Mouse (Mus musculus) intestine, embryonic 16.5 days (tissue): ENCODE results near the gene Mrap2. TPM values are rescaled to one million over a fixed set of nuclear protein-coding genes. Genes with fewer than 3 reads are reported as not detected.

Experiments used
- ATAC-seq: fragments of 200-750 bp; cut with Nextera tagmentation; 2 replicates; pipeline ENCODE4 v1.8.0; 2017; ENCODE audit warnings: moderate TSS enrichment, moderate library complexity
- H3K27ac ChIP-seq: fragments of 300-500 bp; sonication (generic); 2 replicates; pipeline ENCODE4 v1.5.1; 2014; ENCODE audit warnings: mild to moderate bottlenecking, low read length
- H3K27me3 ChIP-seq: fragments of 300-500 bp; sonication (generic); replicated peaks from 2 replicates; pipeline ENCODE4 v1.6.1; 2014; ENCODE audit warnings: low read length, control low read depth, mixed read lengths; ENCODE audit not compliant: control insufficient read depth, insufficient read depth
- H3K36me3 ChIP-seq: fragments of 300-500 bp; sonication (generic); 2 replicates; pipeline ENCODE4 v1.6.1; 2014; ENCODE audit warnings: low read length, control low read depth; ENCODE audit not compliant: control insufficient read depth, insufficient read depth
- H3K4me1 ChIP-seq: fragments of 300-500 bp; sonication (generic); 2 replicates; pipeline ENCODE4 v1.6.1; 2014; ENCODE audit warnings: low read length, control low read depth, mixed read lengths; ENCODE audit not compliant: control insufficient read depth, insufficient read depth
- H3K4me2 ChIP-seq: fragments of 300-500 bp; sonication (generic); 2 replicates; pipeline ENCODE4 v1.6.1; 2014; ENCODE audit warnings: low read depth, low read length, control low read depth
- H3K4me3 ChIP-seq: fragments of 300-500 bp; sonication (generic); 2 replicates; pipeline ENCODE4 v1.5.1; 2014; ENCODE audit warnings: mild to moderate bottlenecking, low read length
- H3K9ac ChIP-seq: fragments of 300-500 bp; sonication (generic); 2 replicates; pipeline ENCODE4 v1.6.1; 2014; ENCODE audit warnings: low read depth, low read length
- H3K9me3 ChIP-seq: fragments of 300-500 bp; sonication (generic); 2 replicates; pipeline ENCODE4 v1.6.1; 2016; ENCODE audit warnings: low read length, control low read depth; ENCODE audit not compliant: control insufficient read depth
- WGBS: fragments of 180-500 bp; shearing (Covaris S2); extraction: QIAGEN DNeasy Blood & Tissue Kit; methylation state at CpG from one replicate; pipeline ENCODE4 v1.1.7; 2014; 5-methylcytosine and 5-hydroxymethylcytosine counted together
- polyA plus RNA-seq: library from polyadenylated mRNA; unstranded; fragments of >200 nt; fragmentation: Nextera tagmentation; extraction: Ambion mirVana; gene quantifications from 2 replicates; pipeline ENCODE4 v1.2.1, GENCODE M21; 2015

The Mrap2 gene
- polyA plus RNA-seq, 1 experiment from 2014 or later, result 0.20 TPM

DNA sequence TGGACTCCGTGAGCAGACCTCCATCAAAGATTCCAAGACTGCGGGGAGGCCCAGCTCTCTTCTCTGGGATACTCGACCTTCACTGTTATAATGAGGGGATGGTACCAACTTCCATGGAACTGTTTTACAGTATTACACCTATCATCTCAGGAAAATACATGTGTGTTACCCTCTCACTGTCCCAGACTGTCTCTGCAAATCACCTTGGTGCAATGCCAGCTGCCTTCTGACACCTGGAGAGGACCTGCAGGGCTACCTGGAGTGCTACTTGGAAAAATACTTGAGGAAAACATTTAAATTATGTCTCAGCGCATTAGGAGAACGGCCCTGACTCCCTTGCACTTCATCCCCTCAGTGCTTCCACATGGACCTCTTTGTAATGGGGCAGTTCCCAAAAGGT is 56.3 kb downstream of the Mrap2 start:
- no peak for ATAC-seq
- 90% methylated on average over 5 of the region's 5 CpGs for WGBS
- Histone ChIP-seq H3K27me3 (no peaks in the 10 kb centered on the region), H3K4me2 (no peak overlapping the region), H3K36me3 (no peaks in the 10 kb centered on the region), H3K9ac (no peak overlapping the region), H3K4me3 (no peak overlapping the region), H3K27ac (no peak overlapping the region), H3K9me3 (no peaks in the 10 kb centered on the region), H3K4me1 (no peaks in the 10 kb centered on the region)

GRCm38 (mm10) chr9:87200919-87201318 is 56.8 kb downstream of the Mrap2 start:
- no peak overlapping the region for H3K4me2 ChIP-seq
- WGBS, result 90% methylated on average over 4 of the region's 4 CpGs
- H3K27me3 ChIP-seq, result no peaks in the 10 kb centered on the region
- no peaks in the 10 kb centered on the region for H3K36me3 ChIP-seq
- no peak overlapping the region for H3K4me3 ChIP-seq
- no peak overlapping the region for H3K27ac ChIP-seq
- H3K4me1 ChIP-seq, result no peaks in the 10 kb centered on the region
- no peak for ATAC-seq
- no peak overlapping the region for H3K9ac ChIP-seq
- H3K9me3 ChIP-seq, result no peaks in the 10 kb centered on the region

DNA sequence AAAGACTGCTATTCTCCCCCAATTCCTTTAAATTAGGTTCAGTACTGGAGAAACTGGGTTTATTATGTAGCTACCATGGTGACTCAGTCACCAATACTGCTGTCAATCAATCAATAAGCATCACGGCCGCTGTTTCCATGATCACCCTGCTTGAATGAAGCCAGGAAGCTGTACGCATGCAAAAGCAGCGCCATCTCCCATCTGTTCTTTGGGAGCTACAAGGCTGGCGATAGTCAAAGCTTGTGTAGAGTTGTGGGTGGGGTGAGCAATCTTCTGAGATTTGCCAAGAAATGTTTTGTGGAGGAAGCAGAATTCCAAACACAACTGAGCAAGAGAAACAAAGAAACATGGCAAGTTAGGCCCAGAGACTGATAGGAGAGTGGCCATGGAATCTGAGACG is 58.3 kb downstream of the Mrap2 start:
- no peak overlapping the region for H3K27ac ChIP-seq
- H3K27me3 ChIP-seq, result no peaks in the 10 kb centered on the region
- no peak overlapping the region for H3K4me3 ChIP-seq
- 0 out of 2 replicates have a peak, but pooled peaks cover 4% of the 10 kb centered on the region for H3K36me3 ChIP-seq
- ATAC-seq, result no peak
- no peak overlapping the region for H3K4me2 ChIP-seq
- H3K9me3 ChIP-seq, result no peaks in the 10 kb centered on the region
- no peak overlapping the region for H3K9ac ChIP-seq
- no peaks in the 10 kb centered on the region for H3K4me1 ChIP-seq
- 92% methylated on average over 6 of the region's 6 CpGs for WGBS

- Histone ChIP-seq H3K27me3 (no peaks in the 10 kb centered on the region), H3K9ac (no peak overlapping the region), H3K4me3 (no peak overlapping the region), H3K36me3 (0 out of 2 replicates have a peak, but pooled peaks cover 4% of the 10 kb centered on the region), H3K9me3 (no peaks in the 10 kb centered on the region), H3K4me2 (no peak overlapping the region), H3K27ac (no peak overlapping the region), H3K4me1 (no peaks in the 10 kb centered on the region)
- ATAC-seq, result no peak
- 88% methylated on average over 9 of the region's 9 CpGs for WGBS
These were observed 66.8 kb downstream of the Mrap2 start for GRCm38 (mm10) chr9:87210830-87211339.

GRCm38 (mm10) chr9:87213204-87213603 is 69.1 kb downstream of the Mrap2 start:
- no peak for ATAC-seq
- Histone ChIP-seq H3K36me3 (no peaks in the 10 kb centered on the region), H3K4me3 (no peak overlapping the region), H3K27me3 (no peaks in the 10 kb centered on the region), H3K9ac (no peak overlapping the region), H3K4me1 (no peaks in the 10 kb centered on the region), H3K4me2 (no peak overlapping the region), H3K27ac (no peak overlapping the region), H3K9me3 (no peaks in the 10 kb centered on the region)
- 87% methylated on average over 4 of the region's 4 CpGs for WGBS

Other genes starting within 250 kb of the Mrap2 start
- 0.27 and 0.49 TPM in 2 replicates for gene Ripply2, start 128.8 kb upstream of the Mrap2 start, polyA plus RNA-seq
- gene Cyb5r4, start 122.3 kb upstream of the Mrap2 start, polyA plus RNA-seq, result 56.4 and 57.6 TPM in 2 replicates
- 3.4 and 3.5 TPM in 2 replicates for gene Cep162, start 111.2 kb downstream of the Mrap2 start, polyA plus RNA-seq